Mouse (Mus musculus) cerebellum, postnatal 36 days (tissue): ENCODE measurements at regions not wholly inside any gene's neighbourhood (a gene's known extent, or its start where the extent isn't known, plus 50 kb on each side); places are given as distances from the start of the nearest gene placed in this dataset.

Source experiments
- DNase-seq, 2 experiments: peaks; one replicate each; pipeline ENCODE4 v3.0.0; 2021 to 2022; ENCODE audit warnings: mixed read lengths in 2 of 2

- no peak for DNase-seq
Observed at GRCm38 (mm10) chr1:143879622-143880021, 102.5 kb downstream of the Uchl5 start.

GRCm38 (mm10) chr1:143878266-143878665 lies 101.2 kb downstream of the Uchl5 start:
- DNase-seq: peak; percentile 3 to 14

- no peak for DNase-seq
Observed at GRCm38 (mm10) chr1:143860319-143860718, 83.2 kb downstream of the Uchl5 start.

- no peak for DNase-seq
Observed at GRCm38 (mm10) chr1:143858532-143858931, 81.5 kb downstream of the Uchl5 start.
